Mouse (Mus musculus) heart, embryonic 16.5 days (tissue): Measurements from ENCODE around the gene Ptprg. TPM values are rescaled to one million over a fixed set of nuclear protein-coding genes. Genes with fewer than 3 reads are reported as not detected.

Experiments used
- ATAC-seq: fragments of 200-750 bp; cut with Nextera tagmentation; replicated peaks from 2 replicates; pipeline ENCODE4 v1.8.0; 2017; ENCODE audit warnings: moderate number of reproducible peaks; ENCODE audit not compliant: insufficient read depth, low FRiP score; ENCODE audit errors: extremely low read depth
- H3K27ac ChIP-seq: fragments of 300-500 bp; sonication (generic); 2 replicates; pipeline ENCODE4 v1.5.1; 2014; ENCODE audit warnings: mild to moderate bottlenecking, low read length, control low read depth, moderate library complexity
- H3K27me3 ChIP-seq: fragments of 300-500 bp; sonication (generic); 2 replicates; pipeline ENCODE4 v1.6.1; 2014; ENCODE audit warnings: low read length, mixed read lengths; ENCODE audit not compliant: control insufficient read depth, insufficient read depth
- H3K36me3 ChIP-seq: fragments of 300-500 bp; sonication (generic); 2 replicates; pipeline ENCODE4 v1.6.1; 2014; ENCODE audit not compliant: control insufficient read depth, insufficient read depth
- H3K4me1 ChIP-seq: fragments of 300-500 bp; sonication (generic); 2 replicates; pipeline ENCODE4 v1.6.1; 2014; ENCODE audit warnings: low read length, mixed read lengths; ENCODE audit not compliant: control insufficient read depth, insufficient read depth
- H3K4me2 ChIP-seq: fragments of 300-500 bp; sonication (generic); 2 replicates; pipeline ENCODE4 v1.6.1; 2014; ENCODE audit warnings: low read depth, mild to moderate bottlenecking, control low read depth, low read length
- H3K4me3 ChIP-seq: fragments of 300-500 bp; sonication (generic); 2 replicates; pipeline ENCODE4 v1.5.1; 2014; ENCODE audit warnings: mild to moderate bottlenecking, control low read depth, low read length
- H3K9ac ChIP-seq: fragments of 300-500 bp; sonication (generic); 2 replicates; pipeline ENCODE4 v1.6.1; 2014; ENCODE audit warnings: low read length, control low read depth
- H3K9me3 ChIP-seq: fragments of 300-500 bp; sonication (generic); replicated peaks from 2 replicates; pipeline ENCODE4 v1.6.1; 2016; ENCODE audit warnings: low read length; ENCODE audit not compliant: control insufficient read depth
- WGBS: fragments of 180-500 bp; shearing (Covaris S2); extraction: QIAGEN DNeasy Blood & Tissue Kit; methylation state at CpG from one replicate; pipeline ENCODE4 v1.1.7; 2014; 5-methylcytosine and 5-hydroxymethylcytosine counted together
- polyA plus RNA-seq: library from polyadenylated mRNA; unstranded; fragments of >200 nt; fragmentation: Nextera tagmentation; extraction: Ambion mirVana; gene quantifications from 2 replicates; pipeline ENCODE4 v1.2.1, GENCODE M21; 2015

Gene Ptprg
- polyA plus RNA-seq, 1 experiment from 2014 or later = 13.4 TPM

DNA sequence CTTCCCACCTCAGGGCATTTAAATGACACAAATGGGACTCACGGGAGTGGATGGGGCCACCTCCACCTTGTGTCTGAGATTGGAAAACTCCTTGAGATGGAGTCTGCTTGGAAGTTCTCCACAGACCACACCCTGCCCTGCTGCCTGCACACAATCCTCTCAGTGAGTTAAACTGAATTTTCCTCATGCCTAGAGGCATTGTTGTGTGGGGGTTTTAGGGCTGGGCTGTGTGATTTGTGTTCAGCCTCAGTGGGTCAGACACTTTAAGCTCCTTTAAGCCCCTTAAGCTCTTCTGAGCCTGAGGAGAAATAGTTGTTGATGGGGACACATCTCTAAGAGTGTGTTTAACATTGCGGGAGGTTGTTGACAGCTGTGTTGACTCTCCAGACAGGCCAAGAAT, 375.2 kb downstream of the Ptprg start:
- Histone ChIP-seq H3K36me3 (no peaks in the 10 kb centered on the region), H3K4me3 (no peak overlapping the region), H3K27me3 (no peaks in the 10 kb centered on the region), H3K27ac (no peak overlapping the region), H3K9ac (no peak overlapping the region), H3K9me3 (no peaks in the 10 kb centered on the region), H3K4me2 (no peak overlapping the region), H3K4me1 (peaks cover 6% of the 10 kb centered on the region; the same call in 1 of the 2 replicates)
- WGBS = 55% methylated on average over 2 of the region's 2 CpGs
- no peak for ATAC-seq

DNA sequence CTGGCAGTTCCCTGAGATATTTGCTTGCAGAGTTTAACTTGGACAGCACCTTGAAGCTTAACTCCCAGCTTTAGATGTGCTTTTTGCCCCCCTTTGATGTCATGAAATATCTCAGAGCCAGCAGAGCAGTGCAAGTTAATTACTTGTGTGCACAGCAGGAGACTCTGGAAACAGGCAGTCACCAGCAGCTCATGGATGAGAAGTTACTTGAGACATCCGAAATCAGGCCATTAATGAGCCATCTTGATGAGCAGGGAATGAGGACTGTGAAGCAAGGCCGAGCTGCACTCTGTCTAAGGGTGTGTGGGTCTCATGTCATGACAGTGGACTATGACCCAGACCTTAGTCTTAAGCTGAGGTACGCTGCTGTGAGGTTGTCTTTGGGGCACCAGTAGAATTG, 379.2 kb downstream of the Ptprg start:
- Histone ChIP-seq H3K36me3 (no peaks in the 10 kb centered on the region), H3K4me1 (peaks cover 6% of the 10 kb centered on the region; the same call in 1 of the 2 replicates), H3K9ac (no peak overlapping the region), H3K27ac (no peak overlapping the region), H3K27me3 (no peaks in the 10 kb centered on the region), H3K4me3 (no peak overlapping the region), H3K4me2 (no peak overlapping the region), H3K9me3 (no peaks in the 10 kb centered on the region)
- 84% methylated on average over 3 of the region's 3 CpGs for WGBS
- ATAC-seq = no peak

DNA sequence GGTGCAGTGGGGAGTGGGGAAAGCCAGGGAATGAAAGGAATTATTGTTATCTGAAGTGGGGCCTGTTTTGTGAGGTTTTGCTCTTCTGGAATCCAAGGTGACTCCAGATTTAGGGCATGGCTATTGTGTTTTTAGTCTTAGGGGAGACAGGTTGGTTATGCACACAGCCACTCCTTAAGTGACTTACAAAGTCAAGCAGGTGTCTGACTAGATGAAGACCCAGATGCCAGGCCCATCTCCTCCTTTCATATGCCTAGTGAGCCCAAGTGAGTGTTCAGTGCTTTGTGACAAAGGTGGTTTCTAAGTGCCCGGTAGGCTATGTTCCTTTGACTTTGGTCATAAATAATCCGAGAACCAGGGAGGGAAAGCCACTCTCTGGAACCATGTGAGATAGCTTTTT, 381.2 kb downstream of the Ptprg start:
- Histone ChIP-seq H3K27ac (no peak overlapping the region), H3K27me3 (no peaks in the 10 kb centered on the region), H3K4me3 (no peak overlapping the region), H3K9me3 (no peaks in the 10 kb centered on the region), H3K9ac (no peak overlapping the region), H3K4me1 (peaks cover 6% of the 10 kb centered on the region; the same call in 1 of the 2 replicates), H3K36me3 (no peaks in the 10 kb centered on the region), H3K4me2 (no peak overlapping the region)
- ATAC-seq = no peak
- WGBS = 57% methylated on average over 2 of the region's 2 CpGs

DNA sequence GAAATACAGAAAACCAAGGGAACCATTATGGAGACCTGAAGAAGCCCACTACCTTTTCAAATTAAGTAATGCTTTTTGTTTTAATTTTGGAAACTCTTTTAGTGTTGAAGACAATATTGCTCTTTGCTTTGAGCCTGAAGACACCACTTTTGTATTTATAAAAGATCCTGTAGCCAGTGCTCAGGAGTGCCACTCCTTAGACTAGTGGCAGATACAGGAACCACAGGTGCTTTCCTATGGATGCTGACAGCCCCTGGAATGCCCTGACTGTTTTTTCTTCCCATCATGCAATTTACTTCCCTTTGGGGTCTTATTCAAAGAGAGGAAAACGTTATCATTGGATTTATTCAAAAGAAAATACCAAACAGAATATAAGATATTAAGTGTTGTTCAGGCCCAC, 381.9 kb downstream of the Ptprg start:
- Histone ChIP-seq H3K4me3 (no peak overlapping the region), H3K27me3 (no peaks in the 10 kb centered on the region), H3K4me1 (peaks cover 6% of the 10 kb centered on the region; the same call in 1 of the 2 replicates), H3K9me3 (no peaks in the 10 kb centered on the region), H3K27ac (no peak overlapping the region), H3K36me3 (no peaks in the 10 kb centered on the region), H3K9ac (no peak overlapping the region), H3K4me2 (no peak overlapping the region)
- 31% methylated on average over 1 of the region's 1 CpGs for WGBS
- ATAC-seq = no peak

DNA sequence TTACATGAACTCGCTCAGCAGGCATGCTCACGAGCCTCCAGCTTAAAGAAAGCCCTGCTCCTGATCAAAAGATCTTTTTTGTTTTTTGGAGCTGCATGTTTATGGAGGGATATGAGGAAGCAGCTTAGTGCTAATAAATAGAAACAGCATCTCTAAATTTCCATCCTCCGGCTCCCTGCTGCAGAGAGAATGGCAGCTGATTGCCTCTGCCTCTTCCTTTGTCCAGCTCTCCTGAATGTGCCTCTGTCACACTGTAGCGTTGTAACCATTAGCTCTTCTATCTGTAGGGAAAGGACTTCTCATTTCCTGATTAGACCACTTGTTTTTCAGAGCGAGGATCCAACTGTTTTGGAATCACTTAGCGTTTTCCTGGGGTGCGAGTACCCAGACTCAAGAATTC, 382.4 kb downstream of the Ptprg start:
- no peak overlapping the region for H3K4me2 ChIP-seq
- no peak overlapping the region for H3K9ac ChIP-seq
- H3K4me1 ChIP-seq = peaks cover 4% of the 10 kb centered on the region; the same call in 1 of the 2 replicates
- 77% methylated on average over 7 of the region's 7 CpGs for WGBS
- H3K27me3 ChIP-seq = no peaks in the 10 kb centered on the region
- H3K4me3 ChIP-seq = no peak overlapping the region
- no peak overlapping the region for H3K27ac ChIP-seq
- H3K36me3 ChIP-seq = no peaks in the 10 kb centered on the region
- ATAC-seq = no peak
- no peaks in the 10 kb centered on the region for H3K9me3 ChIP-seq

DNA sequence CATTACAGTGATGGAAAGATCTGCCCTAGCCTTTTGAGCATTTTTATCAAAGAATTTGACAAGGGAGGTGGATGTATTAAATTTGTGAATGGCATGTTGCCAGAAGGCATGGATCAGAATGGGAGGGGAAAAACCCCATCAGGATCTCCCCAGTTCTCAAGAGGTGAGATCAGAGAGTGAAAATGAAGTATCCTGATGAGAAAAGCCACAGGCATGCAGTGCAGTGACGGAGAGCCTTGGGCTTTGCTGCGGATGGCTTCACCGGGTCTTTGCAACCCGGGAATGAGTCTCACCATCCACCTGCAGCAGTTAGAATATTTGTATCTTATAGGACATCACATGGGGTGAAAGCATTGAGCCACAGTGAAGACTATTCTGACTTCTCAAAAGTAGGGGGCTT, 385.6 kb downstream of the Ptprg start:
- Histone ChIP-seq H3K27ac (no peak overlapping the region), H3K9ac (no peak overlapping the region), H3K4me1 (no peaks in the 10 kb centered on the region), H3K36me3 (no peaks in the 10 kb centered on the region), H3K4me2 (no peak overlapping the region), H3K4me3 (no peak overlapping the region), H3K27me3 (no peaks in the 10 kb centered on the region), H3K9me3 (no peaks in the 10 kb centered on the region)
- ATAC-seq = no peak
- WGBS = 89% methylated on average over 4 of the region's 4 CpGs

DNA sequence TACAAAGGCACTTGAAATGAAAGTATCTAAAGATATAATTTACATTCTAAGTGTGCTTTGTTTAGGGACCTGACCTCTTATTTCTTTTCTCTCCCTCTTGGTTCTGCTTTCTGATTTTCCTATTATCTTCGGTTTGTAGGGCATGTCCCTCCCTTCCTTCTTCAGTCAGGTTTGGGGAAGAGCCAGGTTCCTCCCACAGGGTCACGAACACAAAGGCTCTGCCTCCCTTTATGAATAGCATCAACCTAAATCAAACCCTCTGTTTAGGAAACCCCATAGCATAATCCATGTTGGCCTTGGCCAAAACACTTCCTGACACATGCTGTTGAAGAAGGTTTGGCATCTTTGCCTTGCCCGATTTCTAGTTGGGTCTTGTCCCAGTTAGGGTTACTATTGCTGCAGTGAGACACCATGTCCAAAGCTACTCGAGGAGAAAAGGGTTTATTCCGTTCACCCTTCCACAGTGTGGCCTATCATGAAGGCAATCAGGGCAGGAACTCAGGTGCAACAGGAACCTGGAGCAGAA, 388.7 kb downstream of the Ptprg start:
- no peak for ATAC-seq
- no peaks in the 10 kb centered on the region for H3K36me3 ChIP-seq
- H3K27me3 ChIP-seq = no peaks in the 10 kb centered on the region
- H3K9me3 ChIP-seq = no peaks in the 10 kb centered on the region
- no peak overlapping the region for H3K9ac ChIP-seq
- H3K4me3 ChIP-seq = no peak overlapping the region
- 80% methylated on average over 5 of the region's 5 CpGs for WGBS
- no peak overlapping the region for H3K27ac ChIP-seq
- no peak overlapping the region for H3K4me2 ChIP-seq
- H3K4me1 ChIP-seq = no peaks in the 10 kb centered on the region

DNA sequence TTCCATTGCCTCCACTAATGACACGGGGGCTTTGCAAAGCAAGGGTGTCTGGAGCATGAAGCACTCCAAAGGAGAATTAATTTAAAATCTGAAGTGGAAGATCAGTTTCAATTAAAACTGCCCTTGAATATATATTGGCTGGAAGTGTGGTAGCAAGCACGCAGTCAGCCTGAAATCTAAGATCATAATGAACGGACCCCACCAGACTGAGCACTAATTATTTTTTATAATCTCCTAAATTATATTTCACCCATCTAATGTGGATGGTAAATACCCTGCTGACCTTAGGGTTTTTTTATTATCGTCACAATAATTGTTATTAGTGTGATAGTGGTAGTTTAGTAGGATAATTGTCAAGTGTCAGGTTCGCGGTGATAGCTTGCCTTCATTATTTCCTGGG, 397.0 kb downstream of the Ptprg start:
- ATAC-seq = no peak
- 92% methylated on average over 6 of the region's 6 CpGs for WGBS
- no peak overlapping the region for H3K4me3 ChIP-seq
- no peak overlapping the region for H3K27ac ChIP-seq
- H3K9me3 ChIP-seq = no peaks in the 10 kb centered on the region
- H3K9ac ChIP-seq = no peak overlapping the region
- no peaks in the 10 kb centered on the region for H3K36me3 ChIP-seq
- H3K4me1 ChIP-seq = peaks cover 5% of the 10 kb centered on the region; the same call in 1 of the 2 replicates
- H3K4me2 ChIP-seq = no peak overlapping the region
- no peaks in the 10 kb centered on the region for H3K27me3 ChIP-seq

DNA sequence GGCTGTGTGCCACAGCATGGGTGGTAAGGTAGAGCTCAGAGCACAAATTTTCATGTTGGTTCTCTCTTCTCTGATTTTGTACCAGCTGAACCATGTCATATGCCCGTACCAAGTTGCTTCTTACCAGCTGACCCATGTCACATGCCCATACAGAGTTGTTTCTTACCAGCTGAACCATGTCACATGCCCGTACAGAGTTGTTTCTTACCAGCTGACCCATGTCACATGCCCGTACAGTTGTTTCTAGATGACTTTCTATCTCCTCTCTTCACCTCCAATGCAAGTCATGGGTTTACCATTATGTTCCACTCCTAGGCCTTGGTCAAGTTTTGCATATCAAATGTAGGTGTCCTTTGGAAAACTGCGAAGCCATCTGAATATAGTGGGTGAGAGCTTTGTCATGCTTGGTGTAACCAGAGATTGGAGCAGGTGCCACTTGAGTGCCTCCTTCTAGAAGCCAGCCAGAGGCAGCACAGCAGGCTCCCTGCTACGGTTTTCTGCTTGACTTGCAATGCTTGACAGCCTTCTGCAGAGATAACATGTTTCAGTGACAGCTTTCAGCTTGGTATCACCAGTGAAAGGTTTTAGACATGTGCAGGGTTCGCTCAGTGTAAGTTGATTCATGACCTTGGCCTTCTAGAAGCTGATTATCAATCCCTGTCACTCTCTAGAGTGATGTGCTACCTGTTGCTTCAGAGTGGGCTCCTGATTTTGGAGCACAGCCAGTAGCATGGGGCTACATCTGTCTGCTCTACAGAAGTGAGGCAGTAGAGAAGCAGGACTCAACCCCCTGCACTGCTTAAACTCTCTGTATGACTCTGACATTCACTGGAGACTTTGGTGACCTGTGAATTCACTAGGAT, 401.9 kb downstream of the Ptprg start:
- ATAC-seq = peak; percentile 74
- Histone ChIP-seq H3K36me3 (no peaks in the 10 kb centered on the region), H3K4me3 (no peak overlapping the region), H3K27ac (peak overlapping the region; percentile 70), H3K4me2 (no peak overlapping the region), H3K9me3 (no peaks in the 10 kb centered on the region), H3K9ac (no peak overlapping the region), H3K27me3 (no peaks in the 10 kb centered on the region), H3K4me1 (peaks cover 14% of the 10 kb centered on the region; the same call in 1 of the 2 replicates)
- WGBS = 46% methylated on average over 6 of the region's 6 CpGs
